15 mouse cellular contexts compared by ENCODE assay signal in the genomic region with DNA sequence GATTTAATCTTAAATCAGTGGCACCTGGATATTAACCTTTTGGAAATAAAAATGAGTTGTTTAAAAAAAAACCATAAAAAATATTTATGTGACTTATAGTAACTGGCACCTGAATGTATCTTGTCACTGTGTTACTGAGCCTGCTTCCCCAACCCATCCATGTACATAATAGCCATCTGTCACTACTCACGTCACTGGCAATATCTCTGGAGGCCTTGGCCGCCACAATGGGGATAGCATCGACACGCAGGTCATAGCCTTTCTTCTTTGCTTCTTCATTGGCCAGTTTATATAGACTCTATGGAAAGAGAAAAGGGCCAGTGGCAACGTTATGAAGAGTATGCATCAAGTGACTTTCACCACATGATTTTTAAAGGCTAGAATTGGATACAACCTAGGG.
"Had no signal": no experiment of that assay in that cellular context is flagged by ENCODE, and none has a peak within 500 bp of the region (broad histone marks: within the 10 kb centered on the region; RNA-seq: fewer than 3 reads in every experiment).

No protein-coding gene starts in this region.

- H3K36me3 ChIP-seq: limb, embryonic 12.5 days; liver, embryonic 13.5 days; lung, embryonic 15.5 days; midbrain, embryonic 12.5 days had no signal

- H3K9me3 ChIP-seq: limb, embryonic 12.5 days; liver, embryonic 13.5 days; lung, embryonic 15.5 days; megakaryocyte, embryonic 14.5 days; midbrain, embryonic 12.5 days had no signal

- H3K27ac ChIP-seq: layer of hippocampus, adult 2 months; limb, embryonic 12.5 days; liver, embryonic 13.5 days; lung, embryonic 15.5 days; macrophage; midbrain, embryonic 12.5 days had no signal

- H3K27me3 ChIP-seq: limb, embryonic 12.5 days; liver, embryonic 13.5 days; lung, embryonic 15.5 days; megakaryocyte, embryonic 14.5 days; midbrain, embryonic 12.5 days had no signal

- DNase-seq: kidney, postnatal 25 days; liver; liver, embryonic 13.5 days; liver, postnatal 0 days; lung, postnatal 14 days; right cerebral cortex, adult 18-20 months; right cerebral cortex, postnatal 25 days; thymus, postnatal 36 days had no signal

- H3K4me1 ChIP-seq: limb, embryonic 12.5 days; liver, embryonic 13.5 days; lung, embryonic 15.5 days had no signal

- H3K4me3 ChIP-seq: layer of hippocampus, adult 2 months; limb, embryonic 12.5 days; liver, embryonic 13.5 days; lung, embryonic 15.5 days; megakaryocyte, embryonic 14.5 days; midbrain, embryonic 12.5 days had no signal

- H3K9ac ChIP-seq: limb, embryonic 12.5 days; liver, embryonic 13.5 days; liver, postnatal 0 days; lung, embryonic 15.5 days; midbrain, embryonic 12.5 days had no signal

- H3K4me2 ChIP-seq: limb, embryonic 12.5 days; liver, embryonic 13.5 days; lung, embryonic 15.5 days; midbrain, embryonic 12.5 days had no signal

- ATAC-seq: liver, postnatal 0 days; midbrain, embryonic 16.5 days had no signal
